Mouse (Mus musculus) heart, postnatal 10 days (tissue): ENCODE data around the gene Abcc8. TPM values are rescaled to one million over a fixed set of nuclear protein-coding genes. Genes with fewer than 3 reads are reported as not detected.

Experiments
- DNase-seq, 2 experiments: peaks; one replicate each; pipeline ENCODE4 v3.0.0; 2021
- intact Hi-C: fragments of 180-260 bp; cut with DNase I; formaldehyde crosslinking; loops from one replicate; pipeline ENCODE4 v1.15.1; 2025
- total RNA-seq, 2 experiments: library from RNA; stranded (reverse); gene quantifications; 2 replicates each; pipeline ENCODE4 v1.2.3; 2021

Abcc8 gene
- total RNA-seq, 2 experiments from 2014 or later: 64.1 to 72.6 TPM

DNA sequence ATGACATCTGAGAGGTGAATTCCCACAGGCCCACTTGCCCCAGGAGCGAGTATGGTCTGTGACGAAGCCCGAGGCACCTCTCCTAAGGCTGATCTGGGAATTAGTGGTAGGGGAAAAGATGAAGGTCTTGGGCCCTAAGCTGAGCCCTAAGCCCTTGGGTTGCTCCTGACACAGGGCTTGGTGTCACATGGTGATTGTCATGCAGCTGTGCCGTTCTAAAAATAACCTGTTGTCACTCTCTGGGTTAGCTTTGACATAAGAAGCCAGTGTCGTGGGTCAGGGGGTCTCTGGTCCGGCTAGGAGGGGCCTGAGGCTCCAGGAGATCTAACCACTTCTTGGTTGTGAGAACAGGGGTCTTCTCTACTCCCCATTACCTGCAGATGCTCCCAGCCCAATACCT lies 67.9 kb downstream of the Abcc8 start:
- intact Hi-C loops: no loop called here
- peak; percentile 47 to 58 for DNase-seq

DNA sequence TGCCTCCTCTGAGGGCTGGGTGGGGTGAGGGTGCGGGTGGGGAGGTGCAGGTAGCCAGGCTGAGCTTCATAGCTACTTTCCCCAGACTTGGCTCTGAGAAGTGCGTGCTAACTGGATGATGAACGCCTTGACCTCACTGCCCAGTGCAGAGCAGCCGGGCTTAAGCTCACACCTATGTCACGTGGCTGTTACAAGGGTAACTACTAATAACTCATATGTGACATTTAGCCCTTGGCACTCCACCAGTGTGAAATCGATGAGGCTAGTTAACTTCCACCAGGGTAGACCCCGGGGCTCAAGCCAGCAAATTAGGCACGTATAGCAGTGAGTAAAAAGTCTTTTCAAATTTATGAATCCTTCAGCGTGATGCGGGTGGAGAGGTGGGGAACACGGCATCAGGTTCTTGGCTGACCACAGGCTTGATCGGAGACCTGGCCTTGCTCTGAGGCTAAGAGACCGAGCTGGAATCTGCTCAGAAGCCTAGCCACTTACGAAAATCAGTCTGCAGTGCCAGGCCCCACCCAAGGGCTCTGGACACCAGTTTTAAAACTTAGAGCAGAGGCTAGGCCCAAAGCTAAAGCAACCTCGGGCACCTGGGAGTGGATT lies 68.5 kb downstream of the Abcc8 start:
- DNase-seq: peak; percentile 22 to 44
- intact Hi-C loops: no loop called here

- intact Hi-C loops: no loop called here
- no peak for DNase-seq
Measured at GRCm38 (mm10) chr7:46110079-46110478, 69.8 kb downstream of the Abcc8 start.

DNA sequence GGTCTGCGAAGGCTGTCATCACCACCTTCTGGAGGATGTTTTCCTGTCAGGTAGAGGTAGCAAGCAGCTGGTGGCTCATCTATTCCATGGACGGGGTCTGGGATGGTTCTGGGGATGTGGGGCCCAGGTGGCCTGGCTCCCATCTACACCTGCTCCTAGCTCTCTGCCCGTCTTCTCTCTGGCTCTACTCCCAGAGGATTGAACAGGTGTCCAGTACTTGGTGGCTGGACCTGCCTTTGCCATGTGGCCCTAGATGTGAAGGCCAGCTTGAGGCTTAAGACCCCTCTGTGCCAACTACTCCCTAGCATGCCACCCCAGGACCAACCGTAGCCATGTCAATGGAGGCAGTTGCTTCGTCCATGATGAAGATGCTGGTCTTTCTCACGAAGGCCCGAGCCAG lies 74.3 kb downstream of the Abcc8 start:
- intact Hi-C loops: no loop called here
- no peak for DNase-seq

DNA sequence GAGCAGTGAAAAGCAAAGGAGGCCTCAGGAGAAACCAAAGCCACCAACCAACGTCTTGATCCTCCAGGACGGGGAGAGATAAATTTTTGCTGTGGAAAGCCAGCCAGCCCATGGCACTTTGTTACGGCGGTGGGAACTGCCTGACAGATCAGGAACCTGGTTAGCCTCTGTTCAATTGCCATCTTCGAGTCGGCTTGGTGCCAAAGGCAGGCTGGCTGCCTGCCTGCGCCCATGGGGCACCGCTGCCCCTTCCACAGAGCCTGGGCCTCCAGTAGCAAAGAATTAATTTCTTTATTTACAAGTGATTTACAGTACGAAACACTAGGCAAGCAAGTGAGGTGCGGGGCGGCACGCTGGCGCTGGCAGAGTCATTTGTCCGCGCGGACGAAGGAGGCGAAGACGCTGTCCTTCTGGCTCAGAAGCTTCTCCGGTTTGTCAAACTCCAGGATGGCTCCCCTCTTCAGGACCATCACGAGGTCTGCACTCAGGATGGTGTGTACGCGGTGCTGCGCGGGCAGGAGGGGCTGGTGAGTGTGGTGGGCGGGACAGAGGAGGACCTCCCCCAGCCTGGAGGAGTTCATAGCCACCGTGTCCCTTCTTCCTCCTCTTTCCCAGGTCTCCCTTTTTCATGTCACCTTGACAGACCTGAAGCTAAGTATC lies 75.4 kb downstream of the Abcc8 start:
- intact Hi-C loops: no loop called here

GRCm38 (mm10) chr7:46103771-46104170 lies 76.1 kb downstream of the Abcc8 start:
- intact Hi-C loops: no loop called here

More for the DNA sequence above, 75.4 kb downstream of the Abcc8 start:
- peak; percentile 57 to 67 for DNase-seq

DNA sequence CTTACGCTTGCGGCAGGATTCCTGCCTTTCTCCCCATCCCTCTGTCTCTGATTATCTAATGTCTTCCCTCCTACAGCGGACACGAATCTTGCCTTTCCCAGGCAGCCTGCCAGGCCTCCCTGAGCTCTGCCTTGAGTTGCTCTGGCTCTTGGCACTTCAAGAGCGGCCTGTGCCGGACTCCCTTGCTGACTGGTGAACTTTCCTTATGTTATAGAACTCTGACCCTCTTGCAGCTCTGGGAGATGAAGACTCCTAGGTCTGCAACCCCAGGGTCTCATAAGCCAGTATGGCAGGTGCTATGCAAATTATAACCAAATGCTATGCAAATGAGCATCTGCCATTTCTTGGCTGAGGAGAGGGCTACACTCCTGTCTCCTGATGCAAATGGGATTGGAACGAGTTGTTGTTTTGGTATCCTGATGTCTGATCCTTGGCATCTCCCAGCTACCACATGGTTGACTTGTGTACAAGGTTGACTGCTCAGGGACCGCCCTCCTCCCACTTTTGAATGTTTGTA lies 76.7 kb downstream of the Abcc8 start:
- intact Hi-C loops: no loop called here
- no peak for DNase-seq

More at GRCm38 (mm10) chr7:46103771-46104170, 76.1 kb downstream of the Abcc8 start:
- DNase-seq: peak in 1 of 2 experiments; percentile 29

- intact Hi-C loops: no loop called here
- DNase-seq: peak; percentile 82 to 87
Measured at GRCm38 (mm10) chr7:46100563-46100962, 79.3 kb downstream of the Abcc8 start, which contains the start of gene Kcnj11. Gene Kcnj11 (minus strand): TSS chr7:46100764.

- intact Hi-C loops: loop anchor here (5.0 to 10.0 kb wide), 2 partner anchors 275 to 508 kb away; partner anchors contain the start of gene Myod1
- DNase-seq: peak; percentile 36 to 50
Measured at GRCm38 (mm10) chr7:46099682-46100081, 80.2 kb downstream of the Abcc8 start.

DNA sequence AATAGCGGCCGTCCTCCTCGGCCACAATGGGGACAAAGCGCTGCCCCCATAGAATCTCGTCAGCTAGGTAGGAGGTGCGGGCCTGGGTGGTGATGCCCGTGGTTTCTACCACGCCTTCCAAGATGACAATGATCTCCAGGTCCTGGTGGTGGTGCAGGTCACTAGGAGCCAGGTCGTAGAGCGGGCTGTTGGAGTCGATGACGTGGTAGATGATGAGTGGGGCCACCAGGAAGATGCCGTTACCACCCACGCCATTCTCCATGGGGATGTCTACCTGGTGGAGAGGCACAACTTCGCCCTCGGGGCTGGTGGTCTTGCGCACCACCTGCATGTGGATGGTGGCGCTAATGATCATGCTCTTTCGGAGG lies 80.9 kb downstream of the Abcc8 start:
- peak in 1 of 2 experiments; percentile 27 for DNase-seq
- intact Hi-C loops: loop anchor here (5.0 to 10.0 kb wide), 2 partner anchors 276 to 508 kb away; partner anchors contain the start of gene Myod1

GRCm38 (mm10) chr7:46098221-46098918 lies 81.5 kb downstream of the Abcc8 start:
- intact Hi-C loops: loop anchor here (5.0 to 10.0 kb wide), 2 partner anchors 276 to 509 kb away; partner anchors contain the start of gene Myod1
- DNase-seq: peak; percentile 72 to 78

DNA sequence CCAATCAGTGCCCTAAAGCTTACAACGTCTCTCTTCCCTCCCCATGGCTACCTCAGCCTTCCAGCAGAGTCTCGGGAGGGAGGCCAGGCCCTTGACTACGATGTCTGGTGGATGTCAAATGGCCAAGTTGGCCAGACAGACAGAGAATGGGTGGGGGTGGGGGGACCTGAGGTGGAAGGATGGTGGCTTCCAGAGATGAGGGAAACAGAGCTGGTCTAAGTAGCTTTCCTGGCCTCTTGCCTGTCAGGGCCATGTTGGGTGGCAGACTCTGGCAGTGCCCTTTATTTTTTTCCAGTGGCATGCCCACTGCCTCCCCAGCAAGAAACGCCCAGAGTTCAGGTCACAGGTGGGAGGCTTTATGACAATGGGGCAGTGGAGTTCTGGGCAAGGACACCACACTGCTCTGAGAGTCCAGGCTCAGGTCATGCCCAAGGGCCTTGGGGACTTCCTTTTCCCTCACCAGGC lies 82.5 kb downstream of the Abcc8 start:
- intact Hi-C loops: loop anchor here (2.0 to 10.0 kb wide), 4 partner anchors 37 to 510 kb away; partner anchors contain the start of gene Myod1

DNA sequence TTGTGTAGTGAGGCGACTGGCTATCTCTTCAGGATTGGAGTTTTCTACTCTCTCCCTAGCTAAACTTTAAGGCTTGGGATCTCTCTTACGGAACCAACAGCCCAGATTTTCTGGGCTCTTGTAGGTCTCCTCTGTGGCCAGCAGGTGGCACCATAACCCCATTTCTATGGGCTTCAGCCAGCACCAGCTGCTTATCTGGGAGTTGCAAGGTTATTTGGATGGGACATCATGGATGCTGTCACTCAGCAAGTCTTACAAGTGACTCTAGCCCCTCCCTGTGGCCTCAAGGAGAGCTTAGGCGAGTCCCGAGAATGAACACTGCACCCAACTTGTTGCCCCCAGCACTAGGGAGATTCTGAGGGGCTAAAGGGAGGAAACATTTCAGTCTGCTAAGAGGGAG lies 83.7 kb downstream of the Abcc8 start:
- intact Hi-C loops: loop anchor here (1.0 to 10.0 kb wide), 6 partner anchors 39 to 511 kb away; partner anchors contain the start of gene Myod1
- peak; percentile 81 to 88 for DNase-seq

More for the DNA sequence above, 82.5 kb downstream of the Abcc8 start:
- DNase-seq: peak; percentile 64 to 71

- DNase-seq: no peak
- intact Hi-C loops: loop anchor here (10.0 kb wide), 1 partner anchor 282 kb away; the partner anchor contains the start of gene Myod1
Measured at GRCm38 (mm10) chr7:46092803-46093202, 87.0 kb downstream of the Abcc8 start.

DNA sequence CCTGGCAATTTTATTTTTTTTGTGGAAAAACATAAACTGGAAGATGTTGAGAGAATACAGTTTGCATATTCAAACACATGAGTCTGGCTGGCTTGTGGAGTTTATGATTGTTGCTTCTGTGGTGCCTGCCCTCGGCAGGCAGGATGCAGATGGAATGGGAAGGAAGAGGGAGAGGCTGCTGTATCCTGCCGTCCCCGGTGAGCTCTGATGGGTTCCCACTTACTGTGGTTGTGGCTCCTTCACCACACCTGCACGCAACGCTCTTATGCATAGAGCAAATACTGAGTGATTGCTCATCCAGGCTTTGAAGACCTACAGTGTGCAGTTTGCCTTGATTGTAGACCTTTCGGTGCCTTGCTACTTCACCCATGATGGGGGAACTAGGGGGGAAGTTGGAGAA lies 91.6 kb downstream of the Abcc8 start:
- intact Hi-C loops: no loop called here
- no peak for DNase-seq

DNA sequence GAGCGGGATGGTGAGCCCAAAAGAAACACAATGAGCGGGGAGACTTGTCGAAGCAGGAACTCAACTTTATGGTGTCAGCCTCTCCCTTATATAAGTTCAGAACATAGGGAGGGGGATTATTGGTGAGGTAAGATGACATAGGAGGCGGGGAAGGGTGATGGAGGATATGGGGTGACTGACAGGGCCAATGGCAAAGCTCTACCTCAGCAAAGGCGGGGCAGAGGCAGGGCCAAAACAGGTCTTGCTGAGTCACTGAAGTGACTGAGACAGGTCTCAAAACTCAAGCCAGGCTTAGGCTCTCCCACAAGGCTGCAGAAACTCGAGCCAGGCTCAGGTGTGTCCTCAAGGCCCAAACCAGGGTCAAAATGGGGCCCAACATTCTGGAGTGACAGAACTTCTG lies 93.5 kb downstream of the Abcc8 start:
- intact Hi-C loops: no loop called here

GRCm38 (mm10) chr7:46084839-46085513 lies 94.9 kb downstream of the Abcc8 start:
- intact Hi-C loops: no loop called here
- peak in 1 of 2 experiments; percentile 18 for DNase-seq

More for the DNA sequence above, 93.5 kb downstream of the Abcc8 start:
- DNase-seq: no peak

GRCm38 (mm10) chr7:46084024-46084423 lies 95.8 kb downstream of the Abcc8 start:
- intact Hi-C loops: no loop called here
- no peak for DNase-seq

GRCm38 (mm10) chr7:46077675-46078074 lies 102.2 kb downstream of the Abcc8 start:
- intact Hi-C loops: no loop called here
- DNase-seq: no peak

GRCm38 (mm10) chr7:46076844-46077243 lies 103.0 kb downstream of the Abcc8 start:
- no peak for DNase-seq
- intact Hi-C loops: no loop called here
